Mouse (Mus musculus) midbrain, postnatal 0 days (tissue): ENCODE results near the gene Snx20. TPM values are rescaled to one million over a fixed set of nuclear protein-coding genes. Genes with fewer than 3 reads are reported as not detected.

ENCODE experiments used
- ATAC-seq: fragments of 200-750 bp; cut with Nextera tagmentation; 2 replicates; pipeline ENCODE4 v1.8.0; 2017; ENCODE audit warnings: moderate number of reproducible peaks, mild to moderate bottlenecking, moderate TSS enrichment, moderate library complexity; ENCODE audit not compliant: low FRiP score
- DNase-seq: peaks from one replicate; pipeline ENCODE4 v3.0.0-alpha.2; 2015; ENCODE audit warnings: low spot score
- H3K27ac ChIP-seq: fragments of 300-500 bp; sonication (generic); 2 replicates; pipeline ENCODE4 v1.5.1; 2014; ENCODE audit warnings: low read depth, mild to moderate bottlenecking, low read length, mixed read lengths
- H3K27me3 ChIP-seq: fragments of 300-500 bp; sonication (generic); 2 replicates; pipeline ENCODE4 v1.6.1; 2014; ENCODE audit warnings: low read length, control low read depth, mixed read lengths; ENCODE audit not compliant: insufficient read depth
- H3K36me3 ChIP-seq: fragments of 300-500 bp; sonication (generic); 2 replicates; pipeline ENCODE4 v1.6.1; 2014; ENCODE audit warnings: low read length, control low read depth, mixed read lengths; ENCODE audit not compliant: insufficient read depth
- H3K4me1 ChIP-seq: fragments of 300-500 bp; sonication (generic); 2 replicates; pipeline ENCODE4 v1.6.1; 2014; ENCODE audit warnings: mild to moderate bottlenecking, control low read depth, antibody characterized with exemption, low read length, mixed read lengths; ENCODE audit not compliant: insufficient read depth
- H3K4me2 ChIP-seq: fragments of 300-500 bp; sonication (generic); 2 replicates; pipeline ENCODE4 v1.6.1; 2014; ENCODE audit warnings: low read depth, mild to moderate bottlenecking, low read length, mixed read lengths; ENCODE audit not compliant: poor library complexity, severe bottlenecking
- H3K4me3 ChIP-seq: fragments of 300-500 bp; sonication (generic); 2 replicates; pipeline ENCODE4 v1.5.1; 2014; ENCODE audit warnings: low read depth, mild to moderate bottlenecking, low read length, moderate library complexity
- H3K9ac ChIP-seq: fragments of 300-500 bp; sonication (generic); replicated peaks from 2 replicates; pipeline ENCODE4 v1.6.1; 2014; ENCODE audit warnings: mild to moderate bottlenecking, low read length, moderate library complexity, mixed read lengths; ENCODE audit not compliant: poor library complexity, severe bottlenecking
- H3K9me3 ChIP-seq: fragments of 300-500 bp; sonication (generic); 2 replicates; pipeline ENCODE4 v1.6.1; 2016; ENCODE audit warnings: low read length, control low read depth
- CTCF ChIP-seq: IDR thresholded peaks from 2 replicates; pipeline ENCODE4 v1.5.1; 2016; ENCODE audit warnings: antibody characterized with exemption, mild to moderate bottlenecking
- WGBS: fragments of 180-500 bp; shearing (Covaris S2); extraction: QIAGEN DNeasy Blood & Tissue Kit; methylation state at CpG from one replicate; pipeline ENCODE4 v1.1.7; 2014; 5-methylcytosine and 5-hydroxymethylcytosine counted together
- polyA plus RNA-seq: library from polyadenylated mRNA; unstranded; fragments of >200 nt; fragmentation: Nextera tagmentation; extraction: Ambion mirVana; gene quantifications from 2 replicates; pipeline ENCODE4 v1.2.1, GENCODE M21; 2015
- total RNA-seq: library from RNA; depleted of rRNA; stranded (reverse); fragments of >200 nt; gene quantifications from 2 replicates; pipeline ENCODE4 v1.2.3, GENCODE M21; 2014; rRNA removed

Gene Snx20
- total and polyA plus RNA-seq, 2 experiments from 2014 or later, result 1.4 to 2.1 TPM

GRCm38 (mm10) chr8:88579668-88580330, 56.1 kb downstream of the Snx20 start:
- no peak overlapping the region for H3K9ac ChIP-seq
- TF ChIP-seq CTCF, result no peak
- H3K9me3 ChIP-seq, result no peaks in the 10 kb centered on the region
- no peak overlapping the region for H3K4me2 ChIP-seq
- H3K27me3 ChIP-seq, result no peaks in the 10 kb centered on the region
- 0 out of 2 replicates have a peak overlapping the region, but pooled peaks have one; percentile 38 for H3K27ac ChIP-seq
- peak; percentile 29; the same call in 1 of the 2 replicates for ATAC-seq
- WGBS, result 64% methylated on average over 18 of the region's 18 CpGs
- H3K4me1 ChIP-seq, result peaks cover 6% of the 10 kb centered on the region; the same call in 1 of the 2 replicates
- peak; percentile 73 for DNase-seq
- no peak overlapping the region for H3K4me3 ChIP-seq
- H3K36me3 ChIP-seq, result 0 out of 2 replicates have a peak, but pooled peaks cover 2% of the 10 kb centered on the region

GRCm38 (mm10) chr8:88579246-88579645, 56.7 kb downstream of the Snx20 start:
- Histone ChIP-seq H3K27ac (no peak overlapping the region), H3K27me3 (no peaks in the 10 kb centered on the region), H3K4me3 (no peak overlapping the region), H3K36me3 (0 out of 2 replicates have a peak, but pooled peaks cover 2% of the 10 kb centered on the region), H3K4me2 (no peak overlapping the region), H3K9me3 (no peaks in the 10 kb centered on the region), H3K4me1 (peaks cover 6% of the 10 kb centered on the region; the same call in 1 of the 2 replicates), H3K9ac (no peak overlapping the region)
- DNase-seq, result no peak
- no peak for TF ChIP-seq CTCF
- no peak for ATAC-seq
- WGBS, result 34% methylated on average over 7 of the region's 7 CpGs

- peak; percentile 57 for DNase-seq
- peaks cover 6% of the 10 kb centered on the region; the same call in 1 of the 2 replicates for H3K4me1 ChIP-seq
- WGBS, result 61% methylated on average over 14 of the region's 14 CpGs
- no peaks in the 10 kb centered on the region for H3K9me3 ChIP-seq
- no peaks in the 10 kb centered on the region for H3K27me3 ChIP-seq
- 0 out of 2 replicates have a peak, but pooled peaks have one; percentile 14 for ATAC-seq
- no peak overlapping the region for H3K27ac ChIP-seq
- H3K9ac ChIP-seq, result no peak overlapping the region
- no peak overlapping the region for H3K4me3 ChIP-seq
- no peak overlapping the region for H3K4me2 ChIP-seq
- H3K36me3 ChIP-seq, result 0 out of 2 replicates have a peak, but pooled peaks cover 2% of the 10 kb centered on the region
- TF ChIP-seq CTCF, result no peak; the same call in 1 of the 2 replicates
Observed at GRCm38 (mm10) chr8:88578413-88579175, 57.3 kb downstream of the Snx20 start.

GRCm38 (mm10) chr8:88577666-88578065, 58.3 kb downstream of the Snx20 start:
- Histone ChIP-seq H3K4me2 (no peak overlapping the region), H3K4me3 (no peak overlapping the region), H3K27me3 (no peaks in the 10 kb centered on the region), H3K4me1 (peaks cover 6% of the 10 kb centered on the region; the same call in 1 of the 2 replicates), H3K36me3 (no peaks in the 10 kb centered on the region), H3K27ac (no peak overlapping the region; the same call in 1 of the 2 replicates), H3K9ac (no peak overlapping the region), H3K9me3 (no peaks in the 10 kb centered on the region)
- DNase-seq (peak; percentile 50), ATAC-seq (no peak)
- no peak for TF ChIP-seq CTCF
- WGBS, result 52% methylated on average over 5 of the region's 5 CpGs

Other genes with a start within 250 kb of the Snx20 start
- gene Nkd1, start 114.8 kb downstream of the Snx20 start, total RNA-seq, result 36.9 and 48.9 TPM in 2 replicates
- gene Nkd1, start 114.8 kb downstream of the Snx20 start, polyA plus RNA-seq, result 35.7 and 36.4 TPM in 2 replicates
- 0.57 and 0.88 TPM in 2 replicates for gene Nod2, start 11.2 kb upstream of the Snx20 start, total RNA-seq
- 0.17 and 0.18 TPM in 2 replicates for gene Nod2, start 11.2 kb upstream of the Snx20 start, polyA plus RNA-seq
- 19.1 and 23.6 TPM in 2 replicates for gene Cyld, start 60.9 kb upstream of the Snx20 start, total RNA-seq
- 11.8 and 14.3 TPM in 2 replicates for gene Cyld, start 60.9 kb upstream of the Snx20 start, polyA plus RNA-seq